Mouse (Mus musculus) E14TG2a.4 (cell line): ENCODE results near the gene Slc9a1.

Experiments used
- H3K27me3 ChIP-seq: 2 replicates; pipeline ENCODE4 v1.6.1; 2014; ENCODE audit warnings: low read length, control low read depth; ENCODE audit not compliant: insufficient read depth
- H3K36me3 ChIP-seq: 2 replicates; pipeline ENCODE4 v1.6.1; 2014; ENCODE audit warnings: low read length, control low read depth; ENCODE audit not compliant: insufficient read depth
- H3K4me1 ChIP-seq: replicated peaks from 2 replicates; pipeline ENCODE4 v1.6.1; 2014; ENCODE audit warnings: low read depth, low read length, control low read depth
- H3K4me3 ChIP-seq: replicated peaks from 2 replicates; pipeline ENCODE4 v1.5.1; 2014; ENCODE audit warnings: mild to moderate bottlenecking, low read length
- H3K9me3 ChIP-seq: 2 replicates; pipeline ENCODE4 v1.6.1; 2014; ENCODE audit warnings: low read length, control low read depth
- CTCF ChIP-seq: conservative IDR thresholded peaks from 2 replicates; pipeline ENCODE4 v1.5.1; 2014; ENCODE audit warnings: low read length
- NANOG ChIP-seq: IDR thresholded peaks from 2 replicates; pipeline ENCODE4 v1.6.1; 2014; ENCODE audit warnings: borderline replicate concordance, low read length, mixed read lengths
- POU5F1 ChIP-seq: IDR thresholded peaks from 2 replicates; pipeline ENCODE4 v1.6.1; 2014; ENCODE audit warnings: low read length, borderline replicate concordance

Gene Slc9a1

DNA sequence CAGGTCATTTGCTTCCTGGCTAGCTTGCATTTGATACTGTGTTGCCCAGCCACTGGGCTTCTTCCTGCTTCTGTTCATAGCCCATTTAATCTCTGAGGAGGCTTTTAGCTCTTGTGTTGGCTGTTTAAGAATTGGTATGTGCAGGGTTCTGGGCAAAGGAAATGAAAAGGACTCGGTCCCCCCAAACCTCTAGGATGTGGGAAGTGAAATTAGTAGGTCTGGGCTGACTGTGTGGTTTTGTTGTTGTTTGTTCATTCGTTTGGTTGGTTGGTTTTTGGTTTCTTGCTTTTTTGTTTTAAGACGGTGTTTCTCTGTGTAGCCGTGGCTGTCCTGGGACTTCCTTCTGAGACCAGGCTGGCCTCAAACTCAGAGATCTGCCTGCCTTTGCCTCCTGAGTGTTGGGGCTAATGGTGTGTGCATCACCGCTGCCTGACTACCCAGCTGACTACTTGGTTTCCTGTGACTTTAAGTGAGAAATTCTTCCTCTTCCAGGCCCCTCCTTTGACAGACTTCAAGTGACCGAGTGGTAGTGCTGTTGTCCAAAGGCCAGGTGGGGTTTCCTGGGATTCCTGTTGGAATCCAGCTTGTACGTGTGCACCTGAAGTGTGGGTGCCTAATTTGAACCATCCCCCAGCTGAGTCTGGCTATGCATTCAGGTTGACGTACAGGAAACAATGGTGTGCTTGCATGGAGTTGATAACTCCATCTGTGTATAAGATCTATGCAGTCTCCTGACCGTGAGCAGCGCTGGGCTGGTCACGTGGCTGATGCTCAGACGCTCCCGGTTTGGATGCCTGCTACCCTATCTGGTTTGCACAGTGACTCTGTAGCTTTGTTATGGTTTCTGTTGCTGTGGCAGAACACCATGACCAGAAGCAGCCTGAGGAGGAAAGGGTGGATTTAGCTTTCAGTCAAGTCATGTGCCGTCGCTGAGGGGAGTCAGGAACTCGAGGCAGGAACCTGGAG is 43.4 kb downstream of the Slc9a1 start:
- Histone ChIP-seq H3K9me3 (no peaks in the 10 kb centered on the region), H3K4me1 (peaks cover 63% of the 10 kb centered on the region)
- no peak for TF ChIP-seq NANOG
- no peak for TF ChIP-seq CTCF
- TF ChIP-seq POU5F1 = no peak

DNA sequence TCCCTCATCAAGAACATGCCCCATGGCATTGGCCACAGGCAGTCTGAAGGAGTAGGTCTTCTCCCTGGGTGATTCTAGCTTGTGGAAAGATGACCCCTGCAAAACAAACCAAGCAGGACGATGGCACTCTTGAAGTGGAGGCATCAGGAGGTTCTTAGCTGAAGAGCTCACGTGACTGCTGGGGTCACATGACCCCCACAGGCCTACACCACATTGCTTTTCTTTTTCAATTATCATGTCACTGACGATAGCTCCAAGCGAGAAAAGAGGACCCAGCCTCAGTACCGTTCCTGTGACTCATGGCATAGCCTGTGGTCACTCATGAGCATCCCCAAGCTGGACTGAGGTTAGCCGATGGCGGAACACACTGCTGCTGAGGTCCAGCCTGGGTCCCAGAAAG is 44.1 kb downstream of the Slc9a1 start:
- Histone ChIP-seq H3K27me3 (no peaks in the 10 kb centered on the region), H3K9me3 (no peaks in the 10 kb centered on the region), H3K4me3 (no peak overlapping the region), H3K36me3 (peaks cover 49% of the 10 kb centered on the region), H3K4me1 (peaks cover 63% of the 10 kb centered on the region)
- no peak for TF ChIP-seq POU5F1
- no peak for TF ChIP-seq NANOG
- no peak for TF ChIP-seq CTCF

More for the DNA sequence above, 43.4 kb downstream of the Slc9a1 start:
- Histone ChIP-seq H3K36me3 (peaks cover 49% of the 10 kb centered on the region), H3K27me3 (no peaks in the 10 kb centered on the region), H3K4me3 (no peak overlapping the region)

DNA sequence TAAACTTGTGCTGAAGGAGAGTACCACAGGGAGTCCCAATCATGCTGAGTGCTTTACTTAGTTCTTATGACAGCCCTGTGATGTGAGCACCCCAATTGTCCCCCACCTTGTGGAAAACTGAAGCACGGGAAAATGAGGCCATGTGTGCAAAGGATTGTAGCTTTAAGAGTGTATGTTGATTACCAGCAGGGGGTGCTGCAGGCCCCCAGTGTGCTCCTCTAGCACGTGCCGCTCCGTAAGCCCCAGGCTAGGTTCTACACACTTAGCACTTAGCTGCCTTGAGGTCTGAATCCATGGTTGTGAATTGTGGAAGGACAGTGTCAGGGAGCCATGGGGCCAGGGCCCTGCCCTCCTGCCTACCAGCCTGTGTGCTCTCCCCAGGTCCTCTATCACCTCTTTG is 45.4 kb downstream of the Slc9a1 start:
- Histone ChIP-seq H3K9me3 (no peaks in the 10 kb centered on the region), H3K27me3 (no peaks in the 10 kb centered on the region), H3K36me3 (peaks cover 56% of the 10 kb centered on the region), H3K4me1 (peaks cover 64% of the 10 kb centered on the region), H3K4me3 (no peak overlapping the region; the same call in 1 of the 2 replicates)
- TF ChIP-seq CTCF = peak; percentile 43
- TF ChIP-seq POU5F1 = no peak
- TF ChIP-seq NANOG = no peak

DNA sequence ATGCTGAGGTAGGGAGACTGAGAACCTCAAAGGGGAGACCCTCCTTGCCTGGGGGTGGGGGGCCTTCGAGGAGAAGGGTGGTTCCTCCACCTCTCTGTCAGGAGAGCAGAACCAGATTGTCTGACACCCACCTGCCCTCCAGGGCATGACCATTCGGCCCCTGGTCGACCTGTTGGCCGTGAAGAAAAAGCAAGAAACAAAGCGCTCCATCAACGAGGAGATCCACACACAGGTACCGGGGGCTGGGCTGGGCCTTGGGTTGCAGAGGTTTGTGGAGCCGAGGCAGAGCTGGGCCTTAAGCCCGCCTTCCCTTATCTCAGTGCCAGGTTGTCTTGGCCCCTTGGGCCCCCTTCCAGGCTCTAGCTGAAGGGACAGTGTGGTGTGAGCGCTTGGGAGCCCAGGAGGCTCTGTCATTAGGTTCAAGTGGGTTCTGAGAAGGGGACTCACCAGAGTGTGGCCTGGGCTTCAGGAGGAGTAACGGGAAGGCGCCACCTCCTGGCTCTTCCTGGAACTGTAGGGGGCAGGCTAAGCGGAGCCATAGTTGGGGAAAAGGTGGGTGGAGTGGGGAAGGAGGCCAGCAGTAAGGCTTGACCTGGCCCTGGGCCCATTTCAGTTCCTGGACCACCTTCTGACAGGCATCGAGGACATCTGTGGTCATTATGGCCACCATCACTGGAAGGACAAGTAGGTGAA is 50.0 kb downstream of the Slc9a1 start:
- peaks cover 66% of the 10 kb centered on the region for H3K36me3 ChIP-seq
- TF ChIP-seq NANOG (no peak), CTCF (peak; percentile 97)

DNA sequence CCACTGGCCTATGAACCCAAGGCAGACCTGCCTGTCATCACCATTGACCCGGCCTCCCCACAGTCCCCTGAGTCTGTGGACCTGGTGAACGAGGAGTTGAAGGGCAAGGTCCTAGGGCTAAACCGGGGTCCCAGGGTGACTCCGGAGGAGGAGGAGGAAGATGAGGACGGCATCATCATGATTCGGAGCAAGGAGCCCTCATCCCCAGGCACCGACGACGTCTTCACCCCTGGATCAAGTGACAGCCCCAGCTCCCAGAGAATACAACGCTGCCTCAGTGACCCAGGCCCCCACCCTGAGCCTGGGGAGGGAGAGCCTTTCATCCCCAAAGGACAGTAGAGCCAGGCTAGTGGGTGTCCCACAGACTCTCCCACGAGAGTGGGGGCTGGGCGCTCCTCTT is 52.5 kb downstream of the Slc9a1 start:
- H3K9me3 ChIP-seq = no peaks in the 10 kb centered on the region
- no peaks in the 10 kb centered on the region for H3K27me3 ChIP-seq
- peaks cover 49% of the 10 kb centered on the region for H3K36me3 ChIP-seq
- TF ChIP-seq POU5F1 (no peak), NANOG (no peak), CTCF (no peak)
- H3K4me1 ChIP-seq = peaks cover 59% of the 10 kb centered on the region
- H3K4me3 ChIP-seq = no peak overlapping the region

More for the DNA sequence above, 50.0 kb downstream of the Slc9a1 start:
- no peaks in the 10 kb centered on the region for H3K27me3 ChIP-seq
- no peak overlapping the region for H3K4me3 ChIP-seq
- H3K4me1 ChIP-seq = peaks cover 72% of the 10 kb centered on the region
- no peaks in the 10 kb centered on the region for H3K9me3 ChIP-seq

DNA sequence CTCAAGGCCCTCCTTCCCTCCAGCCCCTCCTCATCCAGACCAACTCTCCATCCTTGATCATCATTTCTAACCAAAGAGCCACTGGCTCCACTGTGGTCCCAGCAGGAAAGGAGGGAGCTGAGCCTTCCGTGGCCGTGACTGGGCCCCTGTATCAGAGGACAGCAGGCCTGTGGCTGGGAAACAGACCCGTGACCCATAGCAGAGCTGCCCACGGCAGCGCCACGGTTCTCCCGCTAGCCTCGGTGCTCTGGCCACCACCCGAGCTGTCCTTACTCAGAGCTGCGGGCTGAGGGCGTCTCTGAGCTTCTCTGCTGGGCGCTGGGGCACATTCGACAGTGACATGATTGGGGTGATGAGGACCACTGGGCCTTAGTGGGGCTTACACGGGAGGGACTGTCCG is 53.1 kb downstream of the Slc9a1 start:
- no peaks in the 10 kb centered on the region for H3K9me3 ChIP-seq
- no peaks in the 10 kb centered on the region for H3K27me3 ChIP-seq
- TF ChIP-seq NANOG = no peak

DNA sequence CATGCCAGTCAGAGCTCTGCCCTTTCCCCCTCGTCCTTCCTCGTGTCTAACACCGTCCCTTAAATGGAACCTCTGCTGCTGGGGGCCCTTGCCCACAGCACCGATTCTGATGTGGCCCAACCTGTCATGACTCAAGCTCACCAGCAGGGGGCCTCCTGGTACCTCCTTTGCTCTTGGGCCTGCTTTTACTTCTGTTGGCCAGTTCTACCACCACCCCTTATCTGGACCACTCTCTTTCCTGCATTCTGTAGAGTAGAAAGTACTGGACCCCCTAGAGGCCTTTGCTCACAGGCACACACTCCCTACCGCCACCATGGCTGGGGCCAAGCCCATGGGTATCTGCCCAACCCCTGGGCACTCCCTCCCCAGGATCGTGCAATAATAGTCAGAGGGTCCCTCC is 53.6 kb downstream of the Slc9a1 start:
- Histone ChIP-seq H3K4me3 (no peak overlapping the region), H3K9me3 (no peaks in the 10 kb centered on the region), H3K4me1 (peaks cover 52% of the 10 kb centered on the region), H3K36me3 (peaks cover 46% of the 10 kb centered on the region), H3K27me3 (no peaks in the 10 kb centered on the region)
- TF ChIP-seq POU5F1 (no peak), CTCF (peak; percentile 90), NANOG (no peak)

More for the DNA sequence above, 53.1 kb downstream of the Slc9a1 start:
- Histone ChIP-seq H3K36me3 (peaks cover 46% of the 10 kb centered on the region), H3K4me1 (peaks cover 57% of the 10 kb centered on the region), H3K4me3 (no peak overlapping the region)

DNA sequence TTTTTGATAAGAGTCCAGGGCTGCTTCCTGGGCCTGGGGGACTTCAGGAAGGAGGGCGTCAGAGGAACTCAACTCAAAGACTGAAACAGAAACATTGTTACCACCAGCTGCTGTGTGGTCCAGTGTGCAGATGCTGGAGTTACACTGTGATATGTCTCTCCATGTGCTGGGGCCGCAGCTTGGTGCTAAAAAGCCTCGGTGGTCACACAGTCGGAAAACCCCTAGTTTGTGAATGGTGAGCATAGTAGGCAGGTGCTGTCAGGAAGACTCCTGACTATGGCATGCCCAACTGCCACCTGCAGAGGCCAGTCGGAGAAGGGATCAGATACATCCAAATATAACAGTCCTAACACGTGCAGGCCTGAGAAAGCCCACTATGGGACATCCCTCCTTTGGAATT is 54.2 kb downstream of the Slc9a1 start:
- no peak overlapping the region for H3K4me3 ChIP-seq
- H3K27me3 ChIP-seq = no peaks in the 10 kb centered on the region
- H3K9me3 ChIP-seq = no peaks in the 10 kb centered on the region
- TF ChIP-seq CTCF (no peak), NANOG (no peak), POU5F1 (no peak)
- H3K4me1 ChIP-seq = peaks cover 46% of the 10 kb centered on the region
- H3K36me3 ChIP-seq = peaks cover 41% of the 10 kb centered on the region
